Mouse (Mus musculus) mesoderm, embryonic 11.5 days (tissue): ENCODE data around the gene Cry1.
A peak's percentile ranks its signal among the peaks of the same experiment; 100 is the strongest.

Experiments
- DNase-seq: peaks from one replicate; pipeline ENCODE4 v3.0.0-alpha.2; 2012; ENCODE audit warnings: low read depth, low spot score

The Cry1 gene

DNA sequence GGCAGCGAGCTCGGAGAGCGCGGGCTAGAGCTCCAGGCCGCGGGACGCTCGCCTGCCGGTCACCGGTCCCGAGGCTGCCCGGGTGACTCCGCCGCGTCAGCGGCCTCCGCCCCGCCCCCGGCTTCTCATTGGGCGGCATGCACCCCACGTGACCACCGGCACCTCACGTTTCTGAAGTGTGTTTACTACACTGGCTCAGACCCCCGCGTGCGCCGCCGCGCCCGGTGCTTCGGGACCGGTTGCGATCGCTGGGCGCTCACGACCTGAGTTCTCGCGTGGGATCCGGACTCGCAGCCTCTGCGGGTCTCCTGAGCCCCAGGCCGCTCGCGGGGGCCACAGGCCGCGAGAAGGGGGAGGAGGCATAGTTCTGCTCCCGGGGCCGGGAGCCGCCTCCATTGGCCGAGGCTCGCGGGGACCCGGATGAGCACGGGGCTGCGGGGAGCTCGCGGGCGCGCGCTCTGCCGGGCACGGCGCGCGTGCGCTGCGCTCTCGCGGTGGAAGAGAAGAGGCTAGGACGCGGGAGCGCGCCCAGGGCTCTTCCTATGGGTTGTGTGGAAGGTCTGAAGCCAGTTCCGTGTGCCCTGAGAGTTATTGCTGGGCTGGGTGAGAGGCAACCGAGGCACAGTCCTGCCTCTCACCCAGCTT lies at the start of gene Cry1:
Gene Cry1 (minus strand): TSS at position 101 of the 645 bp plus-strand sequence.
- peak; percentile 98 for DNase-seq

DNA sequence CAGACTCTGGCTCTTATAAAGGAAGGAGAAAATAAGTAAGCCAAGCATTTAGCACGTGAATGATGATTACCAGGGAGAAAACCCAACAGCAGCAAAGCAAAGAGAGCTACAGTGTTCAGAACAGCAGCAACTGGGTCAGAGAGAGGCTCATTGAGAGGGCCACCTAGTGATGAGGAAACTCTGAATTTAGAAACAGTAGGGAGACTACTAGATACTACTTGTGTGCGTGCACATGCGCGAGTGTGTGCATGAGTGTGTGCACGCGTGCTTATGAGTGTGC lies 36.8 kb upstream of the Cry1 start:
- no peak for DNase-seq

DNA sequence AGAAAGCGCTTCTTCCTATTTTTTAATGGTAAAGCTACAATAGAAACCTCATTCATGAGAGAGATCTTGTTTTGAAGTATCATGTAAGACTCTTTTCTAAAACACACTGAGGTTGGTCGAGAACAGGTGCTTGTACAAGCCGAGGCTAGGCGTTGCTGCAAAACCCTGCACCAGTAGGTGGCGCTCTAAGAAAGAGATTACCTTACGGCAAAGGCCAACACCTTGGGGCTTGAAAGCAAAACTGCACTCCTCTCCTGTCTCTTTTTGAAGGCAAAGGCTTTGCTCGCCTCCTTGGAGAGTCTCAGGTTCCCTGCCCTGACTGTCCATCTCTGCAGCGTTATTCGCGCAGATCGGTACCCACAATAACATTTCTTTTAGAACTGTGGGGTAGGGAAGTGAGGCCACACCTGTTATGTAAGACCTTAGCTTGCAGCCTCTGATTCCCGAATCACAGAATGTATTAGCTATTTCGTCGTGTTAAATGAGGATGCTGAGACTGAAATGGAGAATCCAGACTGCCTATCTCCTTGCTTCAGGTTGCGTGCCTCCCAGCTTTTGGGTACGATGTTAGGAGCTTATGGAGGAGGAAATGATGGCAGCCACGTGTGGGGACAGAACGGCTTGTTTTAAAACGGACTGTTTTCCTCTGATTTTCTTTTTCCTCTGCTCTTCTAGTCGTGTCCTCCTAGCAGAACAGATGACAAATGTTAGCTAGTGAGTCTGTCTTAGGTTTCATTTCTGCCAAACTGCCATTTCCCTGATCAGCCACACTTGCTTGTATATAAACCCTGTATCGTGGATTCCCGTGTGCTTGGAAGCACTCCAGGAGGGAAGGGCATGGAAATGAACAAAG lies 36.3 kb upstream of the Cry1 start:
- DNase-seq = peak; percentile 83

DNA sequence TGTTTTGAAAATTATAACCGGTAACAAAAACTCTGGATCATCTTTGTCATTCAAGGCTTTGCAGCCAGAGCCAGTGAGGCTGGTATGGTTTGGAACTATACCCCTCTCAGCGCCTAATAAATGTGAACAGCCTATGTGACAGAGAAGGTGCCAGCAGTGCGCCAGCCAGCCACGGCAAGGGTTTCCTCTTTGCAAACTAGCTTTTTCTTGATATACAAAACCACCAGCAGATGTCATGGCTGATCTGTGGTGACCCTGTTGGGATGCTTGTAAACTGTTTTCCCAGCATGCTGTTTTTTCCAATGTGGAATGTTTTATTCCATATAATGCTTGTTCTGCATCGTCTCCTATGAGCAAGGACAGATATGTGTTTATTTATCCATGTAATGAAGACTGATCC lies 30.0 kb upstream of the Cry1 start:
- DNase-seq = peak; percentile 5

- no peak for DNase-seq
These were observed 26.8 kb upstream of the Cry1 start for GRCm38 (mm10) chr10:85211673-85212072.

GRCm38 (mm10) chr10:85210125-85210524 lies 25.3 kb upstream of the Cry1 start:
- no peak for DNase-seq

GRCm38 (mm10) chr10:85209119-85209605 lies 24.3 kb upstream of the Cry1 start:
- no peak for DNase-seq

GRCm38 (mm10) chr10:85205316-85205715 lies 20.5 kb upstream of the Cry1 start:
- DNase-seq = no peak

GRCm38 (mm10) chr10:85204255-85204855 lies 19.5 kb upstream of the Cry1 start:
- no peak for DNase-seq

DNA sequence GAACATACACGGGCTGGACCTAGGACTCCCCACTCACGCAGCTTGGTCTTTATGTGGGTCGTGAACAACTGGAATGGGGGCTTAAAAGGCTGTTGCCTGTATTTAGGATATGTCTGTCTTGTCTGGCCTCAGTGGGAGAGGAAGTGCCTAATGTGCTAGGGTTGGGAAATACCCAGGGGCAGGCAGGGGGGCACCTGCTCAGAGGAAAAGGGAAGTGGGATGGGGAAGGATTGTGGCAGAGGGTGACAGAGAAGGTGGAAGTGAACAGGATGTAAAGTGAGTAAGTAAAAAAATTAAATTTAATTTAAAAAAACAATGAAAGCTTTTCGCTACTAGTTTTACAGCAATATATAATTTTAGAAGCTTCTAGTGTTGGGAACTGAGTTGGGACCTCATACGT lies 9.7 kb upstream of the Cry1 start:
- no peak for DNase-seq

DNA sequence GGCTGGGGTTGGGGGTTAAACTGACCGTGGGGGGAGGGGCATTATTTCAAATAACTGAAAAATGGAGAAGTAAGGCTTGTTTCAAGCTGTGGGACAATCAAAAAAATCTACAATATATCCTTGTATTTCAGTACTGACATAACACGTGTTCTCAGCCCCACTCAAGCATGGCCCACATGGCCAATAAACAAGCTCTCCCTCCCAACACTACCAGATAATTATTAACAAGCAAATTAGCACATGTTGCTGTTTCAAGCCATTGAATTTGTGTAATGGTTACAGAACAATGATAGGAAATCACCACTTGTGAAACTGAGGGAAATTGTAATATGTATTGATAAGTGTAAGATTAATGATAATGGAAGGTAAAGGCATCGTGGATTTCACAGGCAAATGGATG lies 8.5 kb upstream of the Cry1 start:
- no peak for DNase-seq

GRCm38 (mm10) chr10:85190652-85191051 lies 5.8 kb upstream of the Cry1 start:
- DNase-seq = no peak

DNA sequence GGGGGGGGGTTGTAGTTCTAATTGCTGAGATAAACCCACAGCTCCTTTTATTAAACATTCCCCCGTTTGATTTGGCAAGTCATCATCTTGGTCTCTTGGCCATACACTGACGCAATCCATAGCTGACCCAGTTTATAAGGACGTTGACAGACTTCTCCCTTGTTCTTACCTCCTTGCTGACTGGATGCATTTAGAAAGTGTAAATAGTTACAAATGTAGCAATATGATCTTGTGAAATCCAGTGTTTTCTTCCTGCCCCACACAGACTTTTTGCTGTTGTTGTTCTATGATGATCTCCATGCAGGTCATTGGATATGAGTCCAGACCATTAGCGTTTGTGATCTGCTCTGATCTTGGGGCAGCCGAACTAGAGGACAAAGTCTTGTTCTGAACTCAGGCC lies 5.1 kb upstream of the Cry1 start:
- DNase-seq = no peak

GRCm38 (mm10) chr10:85186499-85186794 lies 1.6 kb upstream of the Cry1 start:
- DNase-seq = no peak

- no peak for DNase-seq
These were observed 1.0 kb upstream of the Cry1 start for GRCm38 (mm10) chr10:85185639-85186498.

DNA sequence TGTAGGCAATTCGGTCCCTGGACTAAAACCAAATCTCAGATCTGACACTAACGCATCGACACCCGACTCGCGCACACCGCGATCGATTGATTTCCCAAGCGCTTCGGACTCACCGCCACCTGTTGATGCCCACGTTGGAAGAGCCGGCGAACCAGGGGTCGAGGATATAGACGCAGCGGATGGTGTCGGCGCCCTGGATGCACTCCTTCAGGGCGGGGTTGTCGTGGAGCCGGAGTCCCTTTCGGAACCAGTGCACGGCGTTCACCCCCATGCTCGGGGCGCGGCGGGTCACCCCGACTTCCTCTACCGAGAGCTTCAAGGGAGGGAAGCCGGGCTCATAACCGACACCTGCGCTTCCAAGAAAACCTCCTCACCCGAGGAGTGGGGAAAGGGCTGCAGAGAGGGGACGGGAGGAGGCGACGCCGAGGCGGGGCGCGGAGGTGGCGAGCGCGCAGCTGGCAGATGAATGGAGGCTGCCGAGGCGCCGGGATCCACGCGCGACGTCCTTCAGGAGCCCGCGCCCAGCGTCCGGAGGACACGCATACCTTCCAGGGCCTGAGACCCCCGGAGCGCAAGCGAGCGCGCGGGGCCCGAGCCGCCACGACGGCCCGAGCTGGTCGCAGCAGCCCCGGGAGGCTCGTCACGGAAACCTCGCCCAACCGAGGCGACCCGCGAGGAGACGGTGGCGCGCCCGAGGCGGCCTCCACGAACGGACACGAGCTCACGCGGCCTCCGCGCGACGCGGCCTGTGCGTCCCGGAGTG lies 482 bp downstream of the Cry1 start:
- peak; percentile 55 for DNase-seq

DNA sequence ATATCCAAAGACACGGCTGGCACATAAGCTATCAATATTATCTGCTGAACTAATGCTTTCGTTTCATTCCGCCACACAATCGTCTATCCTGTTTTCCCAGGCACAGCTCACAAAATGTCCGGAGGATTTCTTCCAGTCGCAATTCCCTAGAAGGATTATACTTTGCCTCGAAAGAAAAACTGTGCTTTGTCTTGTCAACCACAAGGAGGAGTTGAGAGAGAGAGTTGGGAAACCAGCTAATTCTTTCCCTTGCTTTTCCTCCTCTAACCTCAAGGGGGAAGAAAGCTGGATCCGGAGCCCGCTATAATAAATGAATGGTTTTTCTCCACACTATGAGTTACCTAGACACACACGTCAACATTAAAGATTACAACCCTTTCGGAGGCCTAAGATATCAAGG lies 1.2 kb downstream of the Cry1 start:
- DNase-seq = peak; percentile 84

GRCm38 (mm10) chr10:85182766-85183165 lies 2.1 kb downstream of the Cry1 start:
- DNase-seq = no peak

DNA sequence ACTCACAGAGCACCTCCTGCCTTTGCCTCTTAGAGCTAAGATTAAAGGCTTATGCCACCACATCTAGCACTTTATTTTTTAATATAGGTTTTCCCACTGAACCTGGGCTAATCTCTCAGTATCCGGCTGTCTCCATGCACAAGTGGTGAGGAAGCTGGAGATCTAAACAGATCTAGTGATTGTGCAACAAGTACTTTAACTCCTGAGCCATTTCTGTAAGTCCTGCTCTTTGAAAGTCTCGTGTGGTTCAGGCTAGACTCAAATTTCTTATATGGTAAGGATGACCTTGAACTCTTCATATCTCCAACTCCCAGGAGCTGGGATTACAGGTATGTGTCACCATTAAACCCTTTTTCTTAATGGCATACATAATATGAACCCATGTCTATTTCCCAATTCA lies 8.2 kb downstream of the Cry1 start:
- no peak for DNase-seq

GRCm38 (mm10) chr10:85165306-85165705 lies 19.6 kb downstream of the Cry1 start:
- no peak for DNase-seq

- no peak for DNase-seq
These were observed 20.1 kb downstream of the Cry1 start for GRCm38 (mm10) chr10:85164791-85165190.
